Mouse (Mus musculus) kidney, adult 2 months (tissue): ENCODE measurements around the gene Ptprb. TPM values are rescaled to one million over a fixed set of nuclear protein-coding genes. Genes with fewer than 3 reads are reported as not detected.

ENCODE experiments used
- DNase-seq: peaks from one replicate; pipeline ENCODE4 v3.0.0; 2021
- H3K27ac ChIP-seq: fragments of 200-500 bp; 2 replicates; pipeline ENCODE4 v1.5.1; 2012; ENCODE audit warnings: low read depth, low read length, control low read depth, inconsistent platforms; ENCODE audit not compliant: insufficient read depth
- H3K27me3 ChIP-seq: fragments of 200-500 bp; replicated peaks from 2 replicates; pipeline ENCODE4 v1.6.1; 2012; ENCODE audit warnings: mild to moderate bottlenecking, moderate library complexity, low read length, inconsistent platforms; ENCODE audit not compliant: control insufficient read depth, insufficient read depth
- H3K36me3 ChIP-seq: fragments of 200-500 bp; 2 replicates; pipeline ENCODE4 v1.6.1; 2012; ENCODE audit warnings: mild to moderate bottlenecking, moderate library complexity, low read length, inconsistent platforms; ENCODE audit not compliant: control insufficient read depth, insufficient read depth
- H3K4me1 ChIP-seq: fragments of 200-500 bp; 2 replicates; pipeline ENCODE4 v1.6.1; 2011; ENCODE audit warnings: low read length; ENCODE audit not compliant: control insufficient read depth, insufficient read depth
- H3K4me3 ChIP-seq: fragments of 200-500 bp; 2 replicates; pipeline ENCODE4 v1.5.1; 2011; ENCODE audit warnings: mild to moderate bottlenecking, low read depth, low read length, control low read depth; ENCODE audit not compliant: insufficient read depth
- CTCF ChIP-seq: fragments of 200-500 bp; conservative IDR thresholded peaks from 2 replicates; pipeline ENCODE4 v1.5.1; 2011; ENCODE audit warnings: low read depth, mild to moderate bottlenecking, control low read depth, low read length, moderate library complexity, mixed read lengths; ENCODE audit not compliant: insufficient read depth, insufficient read length
- POLR2A ChIP-seq: fragments of 200-500 bp; IDR thresholded peaks from one replicate; pipeline ENCODE4 v1.6.1; 2011; ENCODE audit warnings: low read depth, low read length, control low read depth
- WGBS: fragments of 180-500 bp; shearing (Covaris S2); methylation state at CpG from one replicate; pipeline ENCODE4 v1.1.7; 2018; 5-methylcytosine and 5-hydroxymethylcytosine counted together
- polyA plus RNA-seq: library from polyadenylated mRNA; depleted of rRNA; stranded (reverse); fragments of >200 nt; gene quantifications from 2 replicates; pipeline ENCODE4 v1.2.3, GENCODE M21; 2012

Ptprb gene
- polyA plus RNA-seq, 1 experiment = 12.5 TPM

- Histone ChIP-seq H3K27me3 (no peaks in the 10 kb centered on the region; the same call in 1 of the 2 replicates), H3K4me1 (no peaks in the 10 kb centered on the region), H3K4me3 (no peak overlapping the region), H3K27ac (no peak overlapping the region), H3K36me3 (no peaks in the 10 kb centered on the region)
- TF ChIP-seq CTCF (no peak), POLR2A (no peak)
- no peak for DNase-seq
- WGBS = 44% methylated on average over 19 of the region's 19 CpGs
Observed at GRCm38 (mm10) chr10:116407684-116408359, 132.5 kb downstream of the Ptprb start.

GRCm38 (mm10) chr10:116410826-116411225 is 135.5 kb downstream of the Ptprb start:
- TF ChIP-seq POLR2A (no peak), CTCF (no peak)
- DNase-seq = no peak
- Histone ChIP-seq H3K36me3 (no peaks in the 10 kb centered on the region), H3K4me3 (no peak overlapping the region), H3K27me3 (no peaks in the 10 kb centered on the region; the same call in 1 of the 2 replicates), H3K4me1 (no peaks in the 10 kb centered on the region), H3K27ac (no peak overlapping the region)
- WGBS = 39% methylated on average over 9 of the region's 9 CpGs

GRCm38 (mm10) chr10:116416142-116416541 is 140.8 kb downstream of the Ptprb start:
- Histone ChIP-seq H3K4me3 (no peak overlapping the region), H3K4me1 (no peaks in the 10 kb centered on the region), H3K27me3 (no peaks in the 10 kb centered on the region; the same call in 1 of the 2 replicates), H3K36me3 (no peaks in the 10 kb centered on the region), H3K27ac (no peak overlapping the region)
- WGBS = 80% methylated on average over 6 of the region's 6 CpGs
- TF ChIP-seq POLR2A = no peak
- no peak for TF ChIP-seq CTCF
- no peak for DNase-seq

GRCm38 (mm10) chr10:116416726-116417125 is 141.4 kb downstream of the Ptprb start:
- H3K27me3 ChIP-seq = no peaks in the 10 kb centered on the region; the same call in 1 of the 2 replicates
- no peaks in the 10 kb centered on the region for H3K4me1 ChIP-seq
- no peaks in the 10 kb centered on the region for H3K36me3 ChIP-seq
- TF ChIP-seq POLR2A = no peak
- no peak for TF ChIP-seq CTCF
- H3K27ac ChIP-seq = no peak overlapping the region
- DNase-seq = no peak
- no peak overlapping the region for H3K4me3 ChIP-seq
- WGBS = 55% methylated on average over 4 of the region's 5 CpGs

DNA sequence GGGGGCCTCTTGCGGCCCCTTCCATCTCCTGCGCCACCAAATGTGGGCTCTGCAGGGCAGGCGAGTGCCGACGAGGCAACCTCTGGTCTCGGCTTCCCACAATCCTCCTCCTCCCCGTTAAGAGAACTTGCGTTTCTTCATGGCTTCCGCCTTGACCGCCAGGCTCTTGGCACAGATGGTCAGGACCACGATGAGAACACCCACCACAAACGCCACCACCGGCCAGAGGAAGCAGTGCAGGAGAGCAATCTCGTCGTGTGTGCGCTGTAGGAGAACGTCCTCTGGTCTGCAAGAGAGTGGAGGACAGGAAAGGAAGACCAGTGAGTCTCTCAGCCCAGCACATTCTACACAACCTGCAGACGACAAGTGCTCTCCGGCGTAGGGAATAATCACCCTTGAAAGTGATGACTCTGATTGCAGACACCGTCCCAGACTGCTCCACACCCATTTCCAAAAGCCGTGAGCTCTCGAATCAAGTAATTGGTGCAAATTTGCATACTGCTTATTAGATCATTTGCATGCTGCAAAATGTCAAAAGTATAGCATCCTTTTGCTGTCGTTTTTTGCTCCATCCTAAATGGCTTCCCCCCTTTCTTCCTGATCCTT is 142.9 kb downstream of the Ptprb start:
- WGBS = 83% methylated on average over 24 of the region's 24 CpGs
- no peaks in the 10 kb centered on the region for H3K4me1 ChIP-seq
- no peaks in the 10 kb centered on the region; the same call in 1 of the 2 replicates for H3K27me3 ChIP-seq
- H3K27ac ChIP-seq = no peak overlapping the region
- no peak for DNase-seq
- H3K4me3 ChIP-seq = no peak overlapping the region
- no peaks in the 10 kb centered on the region for H3K36me3 ChIP-seq
- TF ChIP-seq POLR2A (no peak), CTCF (no peak)

- no peak overlapping the region for H3K27ac ChIP-seq
- no peaks in the 10 kb centered on the region for H3K36me3 ChIP-seq
- no peaks in the 10 kb centered on the region; the same call in 1 of the 2 replicates for H3K27me3 ChIP-seq
- WGBS = 82% methylated on average over 6 of the region's 6 CpGs
- TF ChIP-seq CTCF (no peak), POLR2A (no peak)
- H3K4me1 ChIP-seq = no peaks in the 10 kb centered on the region
- no peak for DNase-seq
- no peak overlapping the region for H3K4me3 ChIP-seq
Observed at GRCm38 (mm10) chr10:116420976-116421375, 145.7 kb downstream of the Ptprb start.

- Histone ChIP-seq H3K4me1 (no peaks in the 10 kb centered on the region), H3K27me3 (no peaks in the 10 kb centered on the region), H3K36me3 (no peaks in the 10 kb centered on the region), H3K27ac (no peak overlapping the region), H3K4me3 (no peak overlapping the region)
- TF ChIP-seq CTCF (no peak), POLR2A (no peak)
- DNase-seq = no peak
- 79% methylated on average over 2 of the region's 2 CpGs for WGBS
Observed at GRCm38 (mm10) chr10:116422551-116422950, 147.2 kb downstream of the Ptprb start.
